Mouse (Mus musculus): ENCODE measurements at regions not wholly inside any gene's neighbourhood (a gene's known extent, or its start where the extent isn't known, plus 50 kb on each side); places are given as distances from the start of the nearest gene placed in this dataset.

DNA sequence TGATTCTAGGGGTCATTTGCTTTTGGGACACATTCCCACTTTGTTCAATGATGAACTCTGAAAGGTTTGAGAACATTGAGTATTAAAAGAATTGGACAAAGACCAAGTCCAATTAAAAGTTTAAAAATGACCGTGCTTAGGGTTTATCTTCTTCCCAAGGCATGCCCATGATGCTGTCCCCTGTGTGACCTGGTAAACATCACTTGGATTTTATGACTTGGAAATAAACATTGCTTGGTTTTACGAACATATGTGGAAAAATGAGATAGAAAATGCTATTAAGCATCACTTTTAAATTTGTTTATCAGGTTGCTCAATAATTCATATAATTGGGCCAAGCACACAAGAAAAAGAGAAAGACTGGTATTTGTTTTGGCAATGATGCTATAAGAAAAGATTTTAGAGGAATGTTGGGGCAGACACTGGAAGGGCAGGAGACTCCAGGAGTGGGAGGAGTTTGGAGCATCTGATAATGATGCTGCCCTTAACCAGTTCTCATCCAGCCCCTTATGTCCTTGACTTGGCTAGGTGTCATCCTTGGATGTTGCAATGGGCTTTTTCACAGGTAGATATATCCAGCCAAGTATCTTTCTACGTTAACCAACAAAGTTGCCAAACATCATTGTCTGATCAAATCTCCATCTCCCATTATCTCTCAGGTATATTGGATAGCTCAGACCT, 92.1 kb upstream of the Dcn start:
- Histone ChIP-seq H3K9me3 (ENCODE audit: control insufficient read depth, low read length) (no peaks in the 10 kb centered on the region), H3K4me2 (no peak overlapping the region), H3K4me1 (ENCODE audit: control insufficient read depth, insufficient read depth, low read length) (no peaks in the 10 kb centered on the region), H3K9ac (ENCODE audit: low read length) (no peak overlapping the region), H3K4me3 (ENCODE audit: low read depth, low read length) (no peak overlapping the region), H3K36me3 (ENCODE audit: control insufficient read depth, insufficient read depth, low read length) (no peaks in the 10 kb centered on the region), H3K27ac (ENCODE audit: low read depth, low read length) (no peak overlapping the region), H3K27me3 (ENCODE audit: control insufficient read depth, insufficient read depth, low read length) (no peaks in the 10 kb centered on the region)
- ATAC-seq (ENCODE audit: low FRiP score), result no peak
- WGBS, result 86% methylated on average over 3 of the region's 3 CpGs
- no peak for DNase-seq (ENCODE audit: low spot score, missing footprints)

DNA sequence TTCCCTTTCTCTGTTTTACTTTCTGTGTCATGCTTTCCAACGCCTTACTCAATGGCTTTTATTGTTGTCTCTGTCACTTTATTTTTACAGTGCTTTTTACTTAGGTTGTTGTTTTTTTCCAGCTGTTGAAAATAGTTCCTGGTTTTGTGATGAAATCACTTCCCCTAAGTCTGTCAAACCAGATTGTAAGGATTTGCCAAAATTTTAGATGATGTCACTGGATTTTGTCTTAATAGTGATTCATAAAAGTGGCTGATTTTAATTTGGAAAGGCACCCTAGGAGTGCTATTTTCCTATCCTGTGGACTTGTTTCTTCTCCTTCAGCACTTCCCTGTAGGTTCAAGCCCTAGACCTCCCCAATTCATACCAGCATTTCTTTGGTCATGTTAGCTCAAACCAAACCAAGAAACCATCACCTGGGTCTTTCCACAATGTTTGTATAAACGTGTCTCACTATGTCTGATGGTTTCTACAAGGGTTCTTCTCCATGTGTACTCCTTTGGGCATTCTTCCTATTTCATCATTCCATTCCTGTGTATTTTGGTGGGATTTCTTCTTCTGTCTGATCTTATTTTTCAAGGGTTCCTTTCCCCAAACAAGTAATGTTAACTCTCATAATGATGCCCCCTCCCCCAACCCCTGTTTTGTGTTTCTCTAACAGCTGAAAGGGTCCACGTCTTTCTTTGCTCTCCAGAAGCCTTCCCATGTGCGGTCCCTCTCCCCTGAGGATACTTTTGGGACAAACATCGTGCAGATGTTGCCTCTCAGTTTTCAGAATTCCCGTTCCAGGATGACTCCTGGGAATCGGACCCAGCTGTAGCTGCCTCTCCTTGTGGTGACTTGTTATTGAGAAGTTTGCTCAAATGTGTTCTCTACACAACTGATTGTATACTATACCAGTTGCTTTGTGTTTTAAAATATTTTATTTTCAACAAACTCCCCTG, 89.5 kb upstream of the Dcn start:
- no peaks in the 10 kb centered on the region for H3K27me3 ChIP-seq (ENCODE audit: control insufficient read depth, insufficient read depth, low read length)
- no peak overlapping the region for H3K9ac ChIP-seq (ENCODE audit: low read length)
- 73% methylated on average over 7 of the region's 7 CpGs for whole genome bisulfite sequencing
- no peak overlapping the region for H3K4me3 ChIP-seq (ENCODE audit: low read depth, low read length)
- no peak overlapping the region for H3K27ac ChIP-seq (ENCODE audit: low read depth, low read length)
- no peak for DNase-seq (ENCODE audit: low spot score, missing footprints)
- no peak overlapping the region for H3K4me2 ChIP-seq
- H3K36me3 ChIP-seq (ENCODE audit: control insufficient read depth, insufficient read depth, low read length), result no peaks in the 10 kb centered on the region
- no peak for ATAC-seq (ENCODE audit: low FRiP score)
- H3K4me1 ChIP-seq (ENCODE audit: control insufficient read depth, insufficient read depth, low read length), result no peaks in the 10 kb centered on the region
- H3K9me3 ChIP-seq (ENCODE audit: control insufficient read depth, low read length), result no peaks in the 10 kb centered on the region

DNA sequence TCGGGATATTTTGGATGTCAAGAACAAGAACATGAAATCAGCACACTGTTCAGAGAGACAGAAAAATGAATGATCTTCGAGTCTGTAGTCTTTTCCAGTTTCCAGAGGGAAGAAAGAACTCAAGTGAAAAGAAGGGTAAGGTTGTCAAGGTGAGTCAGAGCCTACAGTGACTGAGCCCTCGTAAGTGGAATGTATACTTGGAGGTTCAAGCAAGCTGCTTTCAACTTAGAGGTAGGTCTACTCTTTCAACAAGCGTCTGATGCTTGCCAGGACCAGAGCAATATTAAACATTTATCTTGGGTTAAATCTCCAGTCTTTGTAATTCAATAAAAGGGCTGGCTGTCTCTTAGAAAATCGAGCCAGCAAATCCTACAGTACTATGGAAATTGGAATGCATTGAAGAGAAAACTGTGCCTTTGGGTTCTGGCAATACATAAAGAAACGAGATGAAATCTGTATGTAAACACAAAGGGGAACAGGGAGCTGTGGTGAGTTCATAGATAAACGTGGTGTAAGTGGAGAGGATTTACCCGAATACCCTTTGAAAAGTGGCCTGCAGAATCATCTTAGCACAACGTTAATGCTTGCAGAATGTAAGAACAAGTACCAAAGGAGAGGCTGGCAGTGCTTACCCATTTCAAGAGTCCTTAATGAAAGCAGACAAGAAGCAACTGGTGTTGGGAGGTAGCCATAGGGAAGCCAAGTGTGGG, 82.2 kb upstream of the Dcn start:
- 65% methylated on average over 9 of the region's 9 CpGs for WGBS
- DNase-seq (ENCODE audit: low spot score, missing footprints), result no peak
- no peaks in the 10 kb centered on the region for H3K9me3 ChIP-seq (ENCODE audit: control insufficient read depth, low read length)

DNA sequence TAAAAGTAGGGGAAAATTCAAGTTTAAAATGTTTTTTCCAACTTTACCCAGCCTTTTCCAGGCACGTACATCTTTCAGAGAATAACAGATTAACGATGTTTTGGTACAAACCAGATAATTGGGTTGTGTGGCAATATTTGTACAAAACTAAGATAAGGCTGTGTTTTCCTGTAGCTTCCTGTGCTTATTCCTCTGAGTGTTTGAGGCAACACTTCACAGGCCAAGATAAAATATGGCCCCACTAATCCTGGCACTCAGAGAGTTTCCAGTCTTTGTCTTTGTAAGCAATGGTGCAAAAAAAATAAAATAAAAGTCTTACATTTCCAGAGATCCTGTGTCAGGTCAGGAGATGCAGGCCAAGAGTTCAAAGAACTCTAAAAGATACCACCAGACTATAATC, 81.5 kb upstream of the Dcn start:
- 87% methylated on average over 2 of the region's 2 CpGs for WGBS
- no peaks in the 10 kb centered on the region for H3K36me3 ChIP-seq (ENCODE audit: control insufficient read depth, insufficient read depth, low read length)
- no peak overlapping the region for H3K4me2 ChIP-seq
- no peak overlapping the region for H3K27ac ChIP-seq (ENCODE audit: low read depth, low read length)
- H3K9me3 ChIP-seq (ENCODE audit: control insufficient read depth, low read length), result no peaks in the 10 kb centered on the region
- no peaks in the 10 kb centered on the region for H3K4me1 ChIP-seq (ENCODE audit: control insufficient read depth, insufficient read depth, low read length)
- no peak overlapping the region for H3K9ac ChIP-seq (ENCODE audit: low read length)
- DNase-seq (ENCODE audit: low spot score, missing footprints), result no peak
- ATAC-seq (ENCODE audit: low FRiP score), result no peak
- no peak overlapping the region for H3K4me3 ChIP-seq (ENCODE audit: low read depth, low read length)
- no peaks in the 10 kb centered on the region for H3K27me3 ChIP-seq (ENCODE audit: control insufficient read depth, insufficient read depth, low read length)

More for the DNA sequence above, 82.2 kb upstream of the Dcn start:
- no peak for ATAC-seq (ENCODE audit: low FRiP score)
- Histone ChIP-seq H3K27me3 (ENCODE audit: control insufficient read depth, insufficient read depth, low read length) (no peaks in the 10 kb centered on the region), H3K4me1 (ENCODE audit: control insufficient read depth, insufficient read depth, low read length) (no peaks in the 10 kb centered on the region), H3K36me3 (ENCODE audit: control insufficient read depth, insufficient read depth, low read length) (no peaks in the 10 kb centered on the region), H3K4me3 (ENCODE audit: low read depth, low read length) (no peak overlapping the region), H3K4me2 (no peak overlapping the region), H3K27ac (ENCODE audit: low read depth, low read length) (no peak overlapping the region), H3K9ac (ENCODE audit: low read length) (no peak overlapping the region)

DNA sequence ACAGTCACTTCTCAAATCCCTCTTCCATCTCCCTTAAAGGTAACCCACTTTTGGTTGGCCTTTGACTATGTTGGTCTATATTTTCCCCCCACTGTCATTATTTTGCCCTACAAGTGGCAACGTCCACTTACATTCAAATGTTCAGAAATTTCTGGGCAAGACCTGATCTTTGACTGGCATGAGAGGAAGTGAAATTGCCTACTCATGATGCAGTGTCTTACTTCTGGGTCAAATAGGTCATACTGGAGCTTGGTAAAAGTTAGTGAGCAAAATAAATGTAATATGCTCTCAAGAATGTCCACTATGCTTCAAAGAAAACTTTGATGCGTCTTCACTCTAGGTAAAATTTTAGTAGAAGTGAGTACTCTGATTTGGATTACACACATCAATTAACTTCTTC, 76.9 kb upstream of the Dcn start:
- ATAC-seq (ENCODE audit: low FRiP score) (no peak), DNase-seq (ENCODE audit: low spot score, missing footprints) (no peak)
- Histone ChIP-seq H3K27ac (ENCODE audit: low read depth, low read length) (no peak overlapping the region), H3K9ac (ENCODE audit: low read length) (no peak overlapping the region), H3K27me3 (ENCODE audit: control insufficient read depth, insufficient read depth, low read length) (no peaks in the 10 kb centered on the region), H3K36me3 (ENCODE audit: control insufficient read depth, insufficient read depth, low read length) (no peaks in the 10 kb centered on the region), H3K9me3 (ENCODE audit: control insufficient read depth, low read length) (no peaks in the 10 kb centered on the region), H3K4me2 (no peak overlapping the region), H3K4me3 (ENCODE audit: low read depth, low read length) (no peak overlapping the region), H3K4me1 (ENCODE audit: control insufficient read depth, insufficient read depth, low read length) (no peaks in the 10 kb centered on the region)
- WGBS, result 92% methylated on average over 2 of the region's 2 CpGs

DNA sequence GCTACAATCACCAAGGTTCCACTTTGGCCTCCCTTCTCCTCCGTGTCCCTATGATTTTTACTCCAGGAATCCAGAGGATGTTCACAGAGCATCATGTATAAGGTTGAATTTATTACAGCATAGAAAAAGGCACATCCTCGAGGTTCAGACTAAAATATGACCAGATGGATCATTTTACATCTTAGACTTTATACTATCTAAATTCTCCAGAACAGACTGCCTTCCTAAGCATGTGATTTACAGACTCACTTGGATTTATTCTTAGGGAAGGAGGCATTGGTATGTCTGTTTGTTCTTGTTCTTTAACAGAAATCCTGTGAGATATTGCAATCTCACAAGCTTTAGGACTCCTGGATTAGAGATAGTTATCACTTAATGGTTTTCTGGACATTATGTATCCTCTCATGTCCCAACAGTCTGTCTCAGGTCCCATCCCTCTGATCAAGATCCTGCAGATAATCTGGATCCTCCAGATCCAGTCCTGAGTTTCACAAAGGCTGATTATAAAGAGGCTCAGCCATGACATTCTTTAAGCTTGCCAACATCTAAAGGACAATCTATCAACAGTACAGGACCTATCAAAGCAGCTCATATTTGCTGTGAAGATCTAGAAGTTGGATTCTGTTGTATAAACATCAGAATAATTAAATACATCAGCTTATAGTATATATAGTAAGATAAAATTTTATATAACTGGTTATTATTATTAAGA, 75.2 kb upstream of the Dcn start:
- DNase-seq (ENCODE audit: low spot score, missing footprints), result no peak

DNA sequence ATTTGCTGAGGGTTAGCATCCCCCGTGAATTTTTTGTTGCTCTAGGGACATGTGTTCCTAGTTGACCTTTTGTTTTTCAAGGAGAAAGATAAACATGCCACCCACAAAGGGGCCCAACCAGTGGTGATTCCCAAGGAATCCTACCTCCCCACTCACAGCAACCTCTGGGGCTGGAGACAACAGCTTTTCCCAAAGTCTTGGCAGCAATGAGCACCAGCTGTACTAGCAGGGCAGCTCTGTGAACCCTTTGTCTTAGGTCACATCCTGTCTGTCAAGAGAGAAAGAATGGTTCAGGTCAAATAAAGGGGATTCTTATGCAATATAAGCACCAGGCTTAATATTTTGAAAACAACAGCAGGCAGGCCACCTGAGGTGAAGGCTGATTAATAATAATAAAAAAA, 70.2 kb upstream of the Dcn start:
- Histone ChIP-seq H3K4me1 (ENCODE audit: control insufficient read depth, insufficient read depth, low read length) (no peaks in the 10 kb centered on the region), H3K27ac (ENCODE audit: low read depth, low read length) (no peak overlapping the region), H3K4me2 (no peak overlapping the region), H3K36me3 (ENCODE audit: control insufficient read depth, insufficient read depth, low read length) (no peaks in the 10 kb centered on the region), H3K27me3 (ENCODE audit: control insufficient read depth, insufficient read depth, low read length) (no peaks in the 10 kb centered on the region), H3K9me3 (ENCODE audit: control insufficient read depth, low read length) (no peaks in the 10 kb centered on the region), H3K9ac (ENCODE audit: low read length) (no peak overlapping the region), H3K4me3 (ENCODE audit: low read depth, low read length) (no peak overlapping the region)
- 36% methylated on average over 1 of the region's 1 CpGs for WGBS
- no peak for DNase-seq (ENCODE audit: low spot score, missing footprints)
- ATAC-seq (ENCODE audit: low FRiP score), result no peak

More for the DNA sequence above, 75.2 kb upstream of the Dcn start:
- ATAC-seq (ENCODE audit: low FRiP score), result no peak
- H3K4me1 ChIP-seq (ENCODE audit: control insufficient read depth, insufficient read depth, low read length), result no peaks in the 10 kb centered on the region
- no peak overlapping the region for H3K27ac ChIP-seq (ENCODE audit: low read depth, low read length)
- 81% methylated on average over 2 of the region's 2 CpGs for WGBS
- H3K4me3 ChIP-seq (ENCODE audit: low read depth, low read length), result no peak overlapping the region
- no peaks in the 10 kb centered on the region for H3K36me3 ChIP-seq (ENCODE audit: control insufficient read depth, insufficient read depth, low read length)
- H3K9ac ChIP-seq (ENCODE audit: low read length), result no peak overlapping the region
- no peak overlapping the region for H3K4me2 ChIP-seq
- H3K9me3 ChIP-seq (ENCODE audit: control insufficient read depth, low read length), result no peaks in the 10 kb centered on the region
- no peaks in the 10 kb centered on the region for H3K27me3 ChIP-seq (ENCODE audit: control insufficient read depth, insufficient read depth, low read length)

DNA sequence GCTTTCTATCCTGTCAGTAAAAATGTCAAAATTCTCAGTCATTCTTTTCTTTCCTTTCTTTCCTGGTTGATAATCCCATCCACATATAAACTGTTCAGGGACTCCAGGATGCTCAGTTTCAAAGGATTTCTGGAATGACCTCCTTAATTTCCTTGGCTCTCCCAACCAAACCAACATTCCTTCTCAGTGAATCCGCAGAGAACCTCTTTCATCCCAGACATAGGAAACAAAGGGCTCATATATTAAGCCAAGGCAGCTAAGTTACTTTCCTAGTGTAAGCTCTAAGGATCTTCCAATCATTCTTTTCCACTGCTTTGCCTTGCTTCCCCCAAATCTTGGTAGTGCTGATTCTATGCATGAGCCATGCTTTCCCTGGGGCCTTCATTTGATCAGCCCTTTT, 69.5 kb upstream of the Dcn start:
- Histone ChIP-seq H3K27ac (ENCODE audit: low read depth, low read length) (no peak overlapping the region), H3K4me1 (ENCODE audit: control insufficient read depth, insufficient read depth, low read length) (no peaks in the 10 kb centered on the region), H3K4me2 (no peak overlapping the region), H3K4me3 (ENCODE audit: low read depth, low read length) (no peak overlapping the region), H3K9ac (ENCODE audit: low read length) (no peak overlapping the region), H3K27me3 (ENCODE audit: control insufficient read depth, insufficient read depth, low read length) (no peaks in the 10 kb centered on the region), H3K9me3 (ENCODE audit: control insufficient read depth, low read length) (no peaks in the 10 kb centered on the region), H3K36me3 (ENCODE audit: control insufficient read depth, insufficient read depth, low read length) (no peaks in the 10 kb centered on the region)
- 64% methylated on average over 1 of the region's 1 CpGs for WGBS
- DNase-seq (ENCODE audit: low spot score, missing footprints) (no peak), ATAC-seq (ENCODE audit: low FRiP score) (no peak)
